Mouse (Mus musculus): ENCODE measurements around the gene Sema5a. TPM values are rescaled to one million over a fixed set of nuclear protein-coding genes. Genes with fewer than 3 reads are reported as not detected.
"Not testable (repeated sequence)": the region's sequence is repeated elsewhere in the genome, so short reads cannot be mapped to it uniquely, and the experiment has no call there.

Sema5a gene
- total RNA-seq (2015) (0.02 and 0.04 TPM in 2 replicates), total RNA-seq (2017) (0.07 and 0.12 TPM in 2 replicates)

- ATAC-seq (ENCODE audit: poor library complexity, severe bottlenecking): no peak
These were observed at the start of gene Sema5a for GRCm38 (mm10) chr15:32244344-32244955. Gene Sema5a, plus strand, starts transcription at chr15:32244810.

GRCm38 (mm10) chr15:32198076-32198475 is 46.5 kb upstream of the Sema5a start:
- no peak for ATAC-seq (ENCODE audit: poor library complexity, severe bottlenecking)

- ATAC-seq (ENCODE audit: poor library complexity, severe bottlenecking): no peak
These were observed 46.0 kb upstream of the Sema5a start for GRCm38 (mm10) chr15:32198561-32198960.

- no peak for ATAC-seq (ENCODE audit: poor library complexity, severe bottlenecking)
These were observed 41.4 kb upstream of the Sema5a start for GRCm38 (mm10) chr15:32203242-32203641.

GRCm38 (mm10) chr15:32204908-32205307 is 39.7 kb upstream of the Sema5a start:
- no peak for ATAC-seq (ENCODE audit: poor library complexity, severe bottlenecking)

- not testable (repeated sequence) for ATAC-seq (ENCODE audit: poor library complexity, severe bottlenecking)
These were observed 29.9 kb upstream of the Sema5a start for GRCm38 (mm10) chr15:32214687-32215086.

- ATAC-seq (ENCODE audit: poor library complexity, severe bottlenecking): no peak
These were observed 21.6 kb upstream of the Sema5a start for GRCm38 (mm10) chr15:32223028-32223427.

- no peak for ATAC-seq (ENCODE audit: poor library complexity, severe bottlenecking)
These were observed 19.2 kb upstream of the Sema5a start for GRCm38 (mm10) chr15:32225394-32225793.

- no peak for ATAC-seq (ENCODE audit: poor library complexity, severe bottlenecking)
These were observed 18.2 kb upstream of the Sema5a start for GRCm38 (mm10) chr15:32226381-32226780.

- no peak for ATAC-seq (ENCODE audit: poor library complexity, severe bottlenecking)
These were observed 17.7 kb upstream of the Sema5a start for GRCm38 (mm10) chr15:32226888-32227395.

GRCm38 (mm10) chr15:32230066-32230465 is 14.5 kb upstream of the Sema5a start:
- ATAC-seq (ENCODE audit: poor library complexity, severe bottlenecking): no peak

- no peak for ATAC-seq (ENCODE audit: poor library complexity, severe bottlenecking)
These were observed 12.4 kb upstream of the Sema5a start for GRCm38 (mm10) chr15:32232189-32232588.

- ATAC-seq (ENCODE audit: poor library complexity, severe bottlenecking): not testable (repeated sequence)
These were observed 11.9 kb upstream of the Sema5a start for GRCm38 (mm10) chr15:32232666-32233141.

GRCm38 (mm10) chr15:32233451-32233850 is 11.2 kb upstream of the Sema5a start:
- no peak for ATAC-seq (ENCODE audit: poor library complexity, severe bottlenecking)

GRCm38 (mm10) chr15:32239099-32239498 is 5.5 kb upstream of the Sema5a start:
- no peak for ATAC-seq (ENCODE audit: poor library complexity, severe bottlenecking)

GRCm38 (mm10) chr15:32240159-32240558 is 4.5 kb upstream of the Sema5a start:
- no peak for ATAC-seq (ENCODE audit: poor library complexity, severe bottlenecking)

GRCm38 (mm10) chr15:32241666-32242065 is 2.9 kb upstream of the Sema5a start:
- ATAC-seq (ENCODE audit: poor library complexity, severe bottlenecking): no peak

GRCm38 (mm10) chr15:32243096-32243785 is 1.4 kb upstream of the Sema5a start:
- ATAC-seq (ENCODE audit: poor library complexity, severe bottlenecking): no peak

- ATAC-seq (ENCODE audit: poor library complexity, severe bottlenecking): no peak
These were observed 786 bp upstream of the Sema5a start for GRCm38 (mm10) chr15:32243824-32244223.

GRCm38 (mm10) chr15:32244956-32245836 is 586 bp downstream of the Sema5a start:
- ATAC-seq (ENCODE audit: poor library complexity, severe bottlenecking): no peak
